Mouse (Mus musculus): ENCODE data around the gene Med18.

Med18 gene

GRCm38 (mm10) chr4:132463430-132464254 lies at the start of gene Med18:
TSS of gene Med18 (minus strand) at chr4:132463921.
- in situ Hi-C loops (cut with MboI; ENCODE audit: unreplicated experiment in 2 of 2) = loop anchor here in 1 of 2 experiments (5.0 kb wide), 1 partner anchor 49 kb away; the partner anchor contains the start of gene Sesn2

DNA sequence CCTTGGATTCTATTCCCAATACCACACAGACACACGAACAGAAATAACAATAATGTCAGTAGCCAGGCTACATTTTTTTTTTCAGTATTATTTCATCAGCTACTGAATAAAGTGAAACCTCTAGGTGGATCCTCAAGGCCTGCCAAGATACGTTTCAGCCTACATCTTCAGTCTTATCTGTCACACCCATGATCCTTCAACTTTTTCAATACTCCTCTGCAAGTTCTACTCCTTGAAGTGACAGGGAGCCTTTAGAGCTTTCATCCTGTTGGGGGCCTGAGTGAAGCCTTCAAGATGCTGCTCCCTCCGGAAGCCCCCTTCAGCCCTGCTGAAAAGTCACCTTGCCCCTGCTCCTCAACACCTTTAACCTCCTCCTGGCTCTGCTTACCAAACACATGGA lies 48.4 kb upstream of the Med18 start:
- in situ Hi-C loops (cut with MboI; ENCODE audit: unreplicated experiment in 2 of 2) = loop anchor here (5.0 to 25.0 kb wide), 10 partner anchors 50 to 1550 kb away; partner anchors contain the start of genes Phactr4 (in 2 of the 2) and Med18 (in 1 of the 2)

DNA sequence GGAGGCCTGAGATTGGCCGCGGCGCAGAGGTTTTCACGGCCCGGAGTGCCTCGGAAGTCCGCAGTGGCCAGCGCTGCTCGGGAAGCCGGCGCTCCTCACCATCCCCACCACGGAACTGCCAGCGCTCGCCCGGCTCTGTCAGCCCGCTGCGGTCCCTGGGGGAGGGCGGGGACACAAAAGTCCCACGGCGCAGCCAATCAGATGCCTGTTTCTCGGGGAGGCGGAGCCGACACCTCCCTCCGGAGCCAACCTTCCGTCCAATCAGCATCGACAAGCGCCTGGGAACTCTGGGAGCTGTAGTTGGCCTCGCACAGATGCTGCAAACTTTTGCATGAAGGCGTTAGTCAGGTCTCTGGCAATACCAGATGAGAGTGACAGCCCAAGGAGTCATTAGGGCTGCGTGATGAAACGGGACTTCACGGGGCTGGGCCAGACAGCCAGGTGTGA lies 46.7 kb upstream of the Med18 start, which contains the start of gene Sesn2:
TSS of gene Sesn2 (minus strand) at position 150 of the 447 bp plus-strand sequence.
- in situ Hi-C loops (cut with MboI; ENCODE audit: unreplicated experiment in 2 of 2) = loop anchor here (5.0 to 25.0 kb wide), 10 partner anchors 48 to 1548 kb away; partner anchors contain the start of genes Phactr4 (in 2 of the 2) and Med18 (in 1 of the 2)

DNA sequence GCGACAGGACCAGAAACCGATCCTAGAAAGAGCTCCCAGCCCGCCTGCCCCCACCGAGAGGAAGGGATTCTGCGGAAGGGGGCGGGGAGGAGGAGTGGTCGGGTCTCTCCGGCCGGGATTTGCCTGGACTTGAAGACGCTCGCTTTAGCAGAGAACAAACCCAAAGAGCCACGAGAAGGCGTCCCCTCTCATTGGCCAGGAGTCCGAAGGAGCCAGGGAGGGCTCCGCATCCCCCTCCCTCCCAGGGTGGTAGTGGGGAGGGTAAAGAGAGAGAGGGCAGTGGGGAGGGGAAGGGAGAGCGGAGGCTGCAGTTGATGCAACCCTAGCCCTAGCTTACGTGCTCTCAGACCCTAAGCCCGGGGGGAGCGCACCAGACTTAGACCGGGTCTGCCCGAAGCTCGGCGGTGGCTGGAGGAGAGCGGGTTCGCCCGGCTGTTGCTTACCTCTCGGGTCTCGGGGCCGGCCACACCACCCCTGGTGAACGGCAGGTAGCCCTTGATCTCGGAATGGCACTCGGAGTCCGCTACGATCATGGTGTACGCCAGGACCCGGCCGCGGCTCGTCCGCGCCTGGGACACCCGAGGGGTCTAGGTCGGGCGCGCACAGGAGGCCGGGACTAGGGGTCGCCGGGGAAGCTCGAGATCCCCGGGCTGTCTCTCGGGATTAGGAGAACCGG lies 46.0 kb upstream of the Med18 start:
- in situ Hi-C loops (cut with MboI; ENCODE audit: unreplicated experiment in 2 of 2) = loop anchor here (5.0 to 25.0 kb wide), 10 partner anchors 47 to 1547 kb away; partner anchors contain the start of genes Phactr4 (in 2 of the 2) and Med18 (in 1 of the 2)

- in situ Hi-C loops (cut with MboI; ENCODE audit: unreplicated experiment in 2 of 2) = loop anchor here (25.0 kb wide), 2 partner anchors 520 to 1545 kb away; no protein-coding TSS in a partner anchor
Measured at GRCm38 (mm10) chr4:132507210-132507609, 43.5 kb upstream of the Med18 start.

- in situ Hi-C loops (cut with MboI; ENCODE audit: unreplicated experiment in 2 of 2) = loop anchor here (25.0 kb wide), 2 partner anchors 519 to 1544 kb away; no protein-coding TSS in a partner anchor
Measured at GRCm38 (mm10) chr4:132506250-132506649, 42.5 kb upstream of the Med18 start.

- in situ Hi-C loops (cut with MboI; ENCODE audit: unreplicated experiment in 2 of 2) = loop anchor here (25.0 kb wide), 2 partner anchors 518 to 1543 kb away; no protein-coding TSS in a partner anchor
Measured at GRCm38 (mm10) chr4:132505800-132506199, 42.1 kb upstream of the Med18 start.

GRCm38 (mm10) chr4:132505034-132505738 lies 41.5 kb upstream of the Med18 start:
- in situ Hi-C loops (cut with MboI; ENCODE audit: unreplicated experiment in 2 of 2) = loop anchor here (25.0 kb wide), 2 partner anchors 518 to 1543 kb away; no protein-coding TSS in a partner anchor

- in situ Hi-C loops (cut with MboI; ENCODE audit: unreplicated experiment in 2 of 2) = loop anchor here (25.0 kb wide), 2 partner anchors 516 to 1541 kb away; no protein-coding TSS in a partner anchor
Measured at GRCm38 (mm10) chr4:132503344-132503743, 39.6 kb upstream of the Med18 start.

GRCm38 (mm10) chr4:132501639-132502038 lies 37.9 kb upstream of the Med18 start:
- in situ Hi-C loops (cut with MboI; ENCODE audit: unreplicated experiment in 2 of 2) = loop anchor here (25.0 kb wide), 2 partner anchors 514 to 1539 kb away; no protein-coding TSS in a partner anchor

DNA sequence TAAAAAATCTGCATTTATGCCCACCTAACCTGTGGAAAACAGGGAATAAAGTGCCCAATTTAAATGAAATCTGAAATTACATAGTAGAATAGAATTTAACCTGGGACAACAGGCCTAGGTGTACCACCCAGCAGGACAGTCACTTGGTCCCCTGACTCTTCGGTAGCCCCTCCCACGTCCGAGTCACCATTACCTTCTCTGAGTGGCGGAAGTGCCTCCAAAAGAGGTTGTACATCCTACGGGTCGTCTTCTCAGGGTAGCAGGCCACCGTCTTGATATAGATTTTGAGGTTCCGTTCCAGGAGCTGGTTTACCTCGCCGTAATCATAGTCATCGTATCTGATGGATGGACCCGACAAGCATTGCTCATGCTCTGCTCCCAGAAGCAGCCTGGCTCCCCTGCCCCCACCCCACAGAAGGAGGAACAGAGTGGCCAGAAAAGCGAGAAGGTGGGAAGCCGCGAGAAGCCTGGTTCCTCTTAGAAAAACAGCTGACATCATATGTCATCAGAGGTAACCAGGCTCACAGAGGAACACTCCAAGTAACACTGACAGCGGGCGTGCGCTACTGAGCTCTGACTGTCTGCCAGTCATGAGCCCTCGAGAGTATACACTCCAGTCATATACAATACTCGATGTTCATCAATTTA lies 30.7 kb upstream of the Med18 start:
- in situ Hi-C loops (cut with MboI; ENCODE audit: unreplicated experiment in 2 of 2) = no loop called here

GRCm38 (mm10) chr4:132492178-132493060 lies 28.7 kb upstream of the Med18 start:
- in situ Hi-C loops (cut with MboI; ENCODE audit: unreplicated experiment in 2 of 2) = no loop called here

DNA sequence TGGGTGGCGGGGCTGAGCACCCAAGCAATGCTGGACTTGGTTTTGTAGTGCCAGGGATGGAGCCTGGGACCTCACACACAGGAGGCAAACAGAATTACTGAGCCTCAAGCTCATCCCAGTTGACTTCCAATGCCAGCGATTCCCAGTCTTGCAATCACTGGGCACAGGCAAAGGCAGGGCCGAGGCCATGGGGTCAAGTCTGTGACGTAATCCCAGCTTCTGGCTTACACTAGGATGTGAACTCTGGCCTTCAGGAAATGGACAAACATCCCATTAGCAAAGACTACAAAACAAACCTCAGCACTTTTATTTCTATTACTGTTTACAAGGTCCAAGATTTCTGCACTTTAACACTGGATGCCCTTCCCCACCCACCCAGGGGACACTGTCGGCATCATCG lies 28.0 kb upstream of the Med18 start:
- in situ Hi-C loops (cut with MboI; ENCODE audit: unreplicated experiment in 2 of 2) = no loop called here

DNA sequence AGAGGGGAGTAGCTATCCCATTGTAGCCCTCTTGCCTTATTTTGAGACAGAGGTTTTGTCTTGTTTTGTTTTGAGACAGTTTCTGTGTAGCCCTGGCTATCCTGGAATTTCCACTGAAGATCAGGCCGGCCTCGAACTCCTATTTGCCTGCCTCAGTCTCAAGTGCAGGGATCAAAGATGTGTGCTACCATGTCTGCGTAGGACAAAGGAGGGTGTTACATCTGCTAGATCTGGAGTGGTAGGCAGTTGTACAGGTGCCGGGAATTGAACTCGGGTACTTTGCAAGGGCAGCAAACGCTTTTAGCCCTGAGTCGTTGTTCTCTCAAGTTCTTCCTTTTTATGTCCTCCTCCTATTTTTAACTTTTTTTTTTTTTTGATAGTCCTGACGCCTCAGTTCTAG lies 27.3 kb upstream of the Med18 start:
- in situ Hi-C loops (cut with MboI; ENCODE audit: unreplicated experiment in 2 of 2) = no loop called here

GRCm38 (mm10) chr4:132490273-132491010 lies 26.7 kb upstream of the Med18 start:
- in situ Hi-C loops (cut with MboI; ENCODE audit: unreplicated experiment in 2 of 2) = no loop called here

DNA sequence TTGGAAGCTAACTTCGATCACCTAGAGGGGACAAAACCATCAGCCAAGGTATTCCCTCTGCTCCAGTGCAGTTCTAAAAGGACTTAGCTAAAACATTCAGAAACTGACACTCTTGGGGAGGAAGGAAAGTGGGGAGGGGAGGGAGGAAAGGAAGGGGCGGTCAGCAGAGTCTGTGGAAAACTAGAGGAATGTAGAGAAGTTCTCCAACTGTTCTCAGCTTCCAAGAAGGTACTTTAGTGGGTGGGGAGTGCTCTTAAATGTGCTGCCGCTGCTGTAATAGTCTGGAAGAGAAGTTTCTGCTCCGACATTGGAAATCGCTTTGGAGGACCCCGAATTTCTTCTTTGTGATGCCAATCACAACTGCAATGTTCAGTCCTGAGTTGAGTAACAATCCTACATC lies 25.3 kb upstream of the Med18 start:
- in situ Hi-C loops (cut with MboI; ENCODE audit: unreplicated experiment in 2 of 2) = no loop called here

- in situ Hi-C loops (cut with MboI; ENCODE audit: unreplicated experiment in 2 of 2) = no loop called here
Measured at GRCm38 (mm10) chr4:132488521-132488920, 24.8 kb upstream of the Med18 start.

DNA sequence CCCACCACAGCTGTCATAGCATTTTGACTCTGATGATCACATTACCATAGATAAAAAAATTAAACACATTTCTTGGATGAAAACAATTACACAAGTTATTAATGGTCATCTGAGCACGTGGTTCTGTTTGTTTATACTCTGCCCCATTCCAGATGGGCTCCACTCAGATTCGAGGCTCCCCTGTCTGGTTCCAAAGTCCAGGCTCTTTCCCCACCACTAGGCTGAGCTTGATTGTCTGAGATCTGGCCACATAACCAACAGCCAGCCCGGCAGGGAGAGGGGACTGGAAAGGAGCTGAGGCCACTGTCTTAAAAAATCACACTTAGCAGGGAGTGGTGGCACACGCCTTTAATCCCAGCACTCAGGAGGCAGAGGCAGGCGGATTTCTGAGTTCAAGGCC lies 21.1 kb upstream of the Med18 start:
- in situ Hi-C loops (cut with MboI; ENCODE audit: unreplicated experiment in 2 of 2) = no loop called here
